Mouse (Mus musculus): ENCODE results near the gene Trit1.
"Not testable (repeated sequence)": the region's sequence is repeated elsewhere in the genome, so short reads cannot be mapped to it uniquely, and the experiment has no call there.

Gene Trit1

GRCm38 (mm10) chr4:123016451-123016957 is at the start of gene Trit1:
Gene Trit1, plus strand, starts transcription at chr4:123016597.
- DNase-seq (ENCODE audit: extremely low spot score, low read depth, low spot score) = no peak

DNA sequence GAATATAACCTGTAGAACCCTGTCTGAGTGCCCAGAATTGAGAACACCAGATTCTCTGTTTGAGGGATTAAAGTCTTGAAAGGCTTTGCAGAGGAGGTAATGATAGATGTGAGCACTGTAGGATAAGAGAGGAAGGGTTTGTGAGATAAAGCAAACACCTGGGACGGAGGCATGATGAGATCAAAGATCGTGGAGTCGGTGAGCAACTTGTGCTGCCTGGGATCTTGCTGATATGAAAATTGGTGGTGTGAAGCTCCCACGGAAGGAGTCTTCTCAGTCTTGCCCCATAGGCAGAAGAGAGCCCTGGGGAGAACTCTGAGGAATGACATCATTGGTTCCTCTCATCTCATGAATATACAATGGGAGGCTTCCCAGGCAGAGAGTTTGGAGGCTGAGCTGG is 48.3 kb upstream of the Trit1 start:
- DNase-seq (ENCODE audit: extremely low spot score, low read depth, low spot score) = no peak

GRCm38 (mm10) chr4:122971191-122971590 is 45.2 kb upstream of the Trit1 start:
- no peak for DNase-seq (ENCODE audit: extremely low spot score, low read depth, low spot score)

DNA sequence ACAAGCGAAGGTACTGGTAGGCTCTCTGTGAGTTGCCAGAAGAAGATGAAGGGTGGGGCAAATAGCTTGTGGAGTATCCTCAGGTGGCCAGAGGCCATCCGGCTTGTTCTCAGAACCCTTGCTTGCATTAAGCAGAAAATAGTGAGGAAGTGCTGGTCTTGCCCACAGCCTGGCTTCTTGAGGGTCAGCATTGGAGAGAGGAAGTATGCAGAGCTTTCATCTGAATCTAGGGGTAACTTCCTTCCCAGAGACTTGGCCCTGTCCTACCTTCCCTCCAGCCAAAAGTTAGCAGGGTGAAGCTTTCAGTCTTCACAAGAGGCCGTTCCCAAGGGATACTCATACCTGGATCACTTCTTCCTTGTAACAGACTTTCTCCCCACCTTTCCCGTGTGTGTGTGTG is 44.8 kb upstream of the Trit1 start:
- DNase-seq (ENCODE audit: extremely low spot score, low read depth, low spot score) = no peak

DNA sequence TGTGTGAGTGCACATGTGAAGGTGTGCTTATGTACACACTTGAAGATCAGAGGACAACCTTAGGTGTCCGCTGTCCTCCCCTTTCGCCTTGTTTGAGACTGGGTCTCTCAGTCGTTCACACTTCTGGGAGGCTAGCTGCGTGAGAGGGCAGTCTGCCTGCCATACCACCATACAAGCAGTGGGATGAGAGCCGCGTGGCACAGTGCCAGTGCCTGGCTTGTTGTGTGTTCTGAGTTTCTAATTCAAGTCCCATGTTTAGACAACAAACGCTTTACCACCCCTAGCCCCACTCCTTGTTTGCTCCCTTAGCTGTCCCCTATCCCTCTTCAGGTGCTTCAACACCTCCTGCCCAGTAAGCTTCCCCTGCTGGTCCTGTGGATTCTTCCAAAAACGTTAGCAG is 44.3 kb upstream of the Trit1 start:
- DNase-seq (ENCODE audit: extremely low spot score, low read depth, low spot score) = no peak

DNA sequence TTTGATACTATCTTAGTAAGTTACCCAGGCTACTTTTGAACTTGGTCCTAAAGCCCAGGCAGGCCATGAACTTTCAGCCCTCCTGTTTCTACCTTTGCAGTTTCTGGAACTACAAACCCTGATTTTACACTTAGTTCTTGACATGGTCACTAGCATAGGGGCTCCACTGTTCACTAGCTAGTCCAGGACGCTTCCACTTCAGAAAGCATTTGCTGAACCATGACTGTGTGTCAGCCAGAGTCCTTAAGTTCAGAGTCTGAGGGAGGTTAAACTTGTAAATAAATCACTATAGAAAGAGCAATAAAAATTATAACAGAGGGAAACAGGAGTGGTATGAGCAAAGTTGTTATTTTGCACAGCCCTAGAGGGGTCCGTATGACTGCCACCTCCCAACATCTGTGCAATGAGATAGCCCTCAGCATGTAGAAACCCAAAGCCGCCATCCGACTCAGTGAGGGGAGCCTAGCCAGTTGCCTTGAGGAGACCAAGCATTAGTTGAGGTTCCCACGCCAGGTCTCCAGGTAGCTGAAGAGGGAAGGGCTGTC is 41.3 kb upstream of the Trit1 start:
- no peak for DNase-seq (ENCODE audit: extremely low spot score, low read depth, low spot score)

- DNase-seq (ENCODE audit: extremely low spot score, low read depth, low spot score) = no peak
These were observed 39.5 kb upstream of the Trit1 start for GRCm38 (mm10) chr4:122976885-122977284.

DNA sequence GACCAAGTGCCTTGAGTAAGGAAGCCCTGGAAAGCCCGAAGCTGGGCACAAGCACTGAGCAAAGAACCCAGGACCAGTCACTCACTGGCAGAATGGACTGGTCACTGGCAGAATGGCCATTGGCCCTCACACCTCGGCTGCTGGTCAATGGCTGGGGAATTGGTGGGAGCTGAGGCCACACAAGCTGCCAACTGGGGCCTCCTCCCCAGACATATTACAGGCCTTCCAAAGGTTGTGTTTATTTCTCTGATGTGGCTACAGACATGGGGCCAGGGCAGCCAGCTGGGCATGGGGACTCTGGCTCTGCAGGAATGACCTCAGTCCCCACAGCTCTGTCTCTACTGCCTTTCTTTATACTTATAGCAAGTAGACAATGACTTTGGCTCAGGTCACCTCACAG is 37.5 kb upstream of the Trit1 start:
- DNase-seq (ENCODE audit: extremely low spot score, low read depth, low spot score) = no peak

DNA sequence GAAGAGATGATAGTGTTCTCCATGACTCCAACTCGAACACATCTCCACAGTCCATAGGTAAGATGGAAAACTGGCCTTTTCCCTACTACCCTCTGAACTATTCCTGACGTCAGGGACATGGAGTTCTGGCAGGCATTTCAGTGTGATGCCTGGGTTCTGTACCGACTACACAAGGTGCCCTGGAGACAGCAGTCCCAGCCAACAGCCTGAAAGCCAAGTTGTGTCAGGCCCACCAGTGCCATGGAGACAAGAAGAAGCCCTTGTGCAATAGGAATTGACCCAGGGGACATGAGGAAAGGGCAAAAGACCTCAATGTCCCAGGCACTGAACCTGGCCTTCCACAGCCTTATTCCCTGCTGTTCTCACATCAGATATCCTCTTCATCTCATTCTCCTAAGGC is 36.6 kb upstream of the Trit1 start:
- no peak for DNase-seq (ENCODE audit: extremely low spot score, low read depth, low spot score)

GRCm38 (mm10) chr4:122980684-122981083 is 35.7 kb upstream of the Trit1 start:
- no peak for DNase-seq (ENCODE audit: extremely low spot score, low read depth, low spot score)

DNA sequence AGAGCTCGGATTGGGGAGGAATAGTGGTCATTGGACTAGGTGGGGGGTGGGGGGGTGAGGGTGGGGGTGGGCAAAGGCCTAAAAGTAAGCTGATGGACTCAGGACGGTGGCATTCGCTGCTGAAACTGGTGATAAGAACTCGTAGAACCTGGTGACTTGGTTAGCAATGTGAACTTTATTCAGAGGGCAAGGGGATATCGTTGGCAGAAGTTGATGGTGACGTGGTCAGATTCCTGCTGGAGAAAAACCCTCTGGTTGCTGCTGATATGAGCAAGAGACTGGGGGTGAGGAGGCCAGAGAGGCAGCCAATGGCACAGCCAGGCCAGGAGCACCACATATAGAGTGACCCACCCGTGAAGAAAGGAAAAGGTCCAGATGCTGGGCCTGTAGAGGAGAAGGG is 35.2 kb upstream of the Trit1 start:
- DNase-seq (ENCODE audit: extremely low spot score, low read depth, low spot score) = no peak

GRCm38 (mm10) chr4:122981930-122982329 is 34.5 kb upstream of the Trit1 start:
- no peak for DNase-seq (ENCODE audit: extremely low spot score, low read depth, low spot score)

- DNase-seq (ENCODE audit: extremely low spot score, low read depth, low spot score) = no peak
These were observed 33.9 kb upstream of the Trit1 start for GRCm38 (mm10) chr4:122982537-122982936.

GRCm38 (mm10) chr4:122983486-122984261 is 32.7 kb upstream of the Trit1 start:
- DNase-seq (ENCODE audit: extremely low spot score, low read depth, low spot score) = no peak

- no peak for DNase-seq (ENCODE audit: extremely low spot score, low read depth, low spot score)
These were observed 31.3 kb upstream of the Trit1 start for GRCm38 (mm10) chr4:122985110-122985509.

DNA sequence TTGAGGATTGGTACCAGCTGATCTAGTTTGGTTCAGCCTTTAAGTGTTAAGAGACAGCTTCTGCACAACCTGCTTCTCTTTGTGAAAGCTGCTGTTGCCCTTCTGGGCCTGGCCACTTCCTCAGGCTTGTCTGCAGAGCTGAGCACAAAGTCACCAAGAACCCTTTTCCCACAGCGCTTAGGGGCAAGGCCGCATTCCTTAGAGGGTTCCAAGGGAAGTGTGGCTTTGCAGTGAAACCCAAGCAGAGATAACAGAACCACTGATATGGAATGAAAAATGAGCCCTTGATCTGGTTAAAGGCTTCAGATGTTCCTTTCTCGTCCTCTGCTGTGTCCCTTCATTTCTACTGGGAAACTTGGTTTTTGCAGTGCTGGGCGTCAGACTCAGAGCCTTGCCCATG is 29.0 kb upstream of the Trit1 start:
- DNase-seq (ENCODE audit: extremely low spot score, low read depth, low spot score) = no peak

GRCm38 (mm10) chr4:122988004-122988403 is 28.4 kb upstream of the Trit1 start:
- not testable (repeated sequence) for DNase-seq (ENCODE audit: extremely low spot score, low read depth, low spot score)

- DNase-seq (ENCODE audit: extremely low spot score, low read depth, low spot score) = no peak
These were observed 25.2 kb upstream of the Trit1 start for GRCm38 (mm10) chr4:122991177-122991576.

- DNase-seq (ENCODE audit: extremely low spot score, low read depth, low spot score) = no peak
These were observed 24.1 kb upstream of the Trit1 start for GRCm38 (mm10) chr4:122992276-122992675.

- no peak for DNase-seq (ENCODE audit: extremely low spot score, low read depth, low spot score)
These were observed 20.8 kb upstream of the Trit1 start, which contains the start of gene Mycl for GRCm38 (mm10) chr4:122995404-122996220. Gene Mycl, plus strand, starts transcription at chr4:122995652.

- DNase-seq (ENCODE audit: extremely low spot score, low read depth, low spot score) = no peak
These were observed 20.2 kb upstream of the Trit1 start for GRCm38 (mm10) chr4:122996221-122996617.
